Mouse (Mus musculus): ENCODE data around the gene Mnd1.
A peak's percentile ranks its signal among the peaks of the same experiment; 100 is the strongest.

Gene Mnd1

DNA sequence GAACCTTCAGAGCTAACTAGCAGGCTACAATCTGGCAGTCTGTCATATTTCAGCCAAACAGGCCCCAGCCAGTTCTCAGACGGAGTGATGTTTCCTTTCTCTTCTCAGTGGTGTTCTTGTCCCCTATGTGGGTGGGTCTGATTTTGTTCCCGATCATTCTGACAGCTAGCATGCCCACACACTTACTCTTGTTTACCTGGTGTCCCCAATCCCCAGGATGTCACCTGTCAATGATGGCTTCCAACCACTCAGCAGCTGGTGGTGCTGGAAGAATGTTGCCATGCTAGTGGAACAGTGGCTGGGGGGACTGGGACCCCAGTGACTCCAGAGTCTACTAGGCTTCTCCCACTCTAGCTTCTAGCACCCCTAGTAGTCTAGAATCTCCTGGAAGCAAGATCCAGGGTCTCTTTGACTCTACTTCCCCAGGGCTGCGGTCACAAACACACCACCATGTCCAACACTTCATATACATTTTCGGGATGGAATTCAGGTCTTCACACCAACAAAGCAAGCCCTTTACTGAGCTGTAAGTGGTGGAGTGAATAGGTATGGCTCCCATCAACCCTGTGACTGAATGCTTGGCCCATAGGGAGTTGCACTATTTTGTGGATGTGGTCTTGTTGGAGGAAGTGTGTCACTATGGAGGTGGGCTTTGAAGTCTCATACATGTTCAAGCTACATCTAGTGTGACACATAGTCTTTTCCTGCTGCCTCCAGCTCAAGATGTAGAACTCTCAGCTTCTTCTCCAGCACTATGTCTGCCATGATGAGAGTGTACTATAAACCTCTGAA is 2.2 kb upstream of the Mnd1 start:
- DNase-seq (ENCODE audit: low spot score), result no peak

DNA sequence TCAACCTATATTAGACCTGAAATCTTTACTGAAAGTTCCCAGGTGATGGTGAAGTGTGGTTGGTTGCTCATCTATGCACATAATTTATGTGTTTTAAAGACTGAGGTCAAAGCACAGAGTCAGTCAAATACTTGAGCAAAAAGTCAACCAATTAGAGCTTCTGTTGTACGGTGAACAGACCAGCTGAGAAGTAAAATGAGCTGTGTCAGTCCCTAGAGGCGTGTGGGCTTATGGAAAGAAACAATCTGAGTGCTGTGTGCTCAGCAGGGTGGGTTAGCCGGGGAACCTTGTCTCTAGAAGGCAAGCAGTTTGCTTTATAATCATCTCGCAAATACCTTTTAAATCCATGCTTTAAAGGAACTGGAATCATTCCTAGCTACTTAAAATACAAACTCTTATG is 1.4 kb upstream of the Mnd1 start:
- no peak for DNase-seq (ENCODE audit: low spot score)

DNA sequence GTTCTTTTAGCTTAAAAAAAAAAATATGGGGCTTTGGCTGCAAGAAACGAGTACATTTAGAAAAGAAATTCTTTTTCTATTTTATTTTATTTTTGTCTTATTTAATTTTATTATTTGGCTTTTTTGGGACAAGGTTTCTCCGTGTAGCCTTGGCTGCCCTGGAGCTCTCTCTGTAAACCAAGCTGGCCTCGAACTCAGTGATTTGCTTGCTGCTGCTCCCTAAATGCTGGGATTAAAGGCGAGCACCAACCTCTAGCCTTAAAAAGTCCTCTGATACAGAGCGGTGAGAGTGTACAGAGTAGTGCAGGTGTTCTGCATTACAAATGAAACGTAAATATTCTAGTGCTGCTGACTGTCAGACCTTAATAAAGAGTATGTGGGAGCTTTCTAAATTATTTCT is 519 bp upstream of the Mnd1 start:
- no peak for DNase-seq (ENCODE audit: low spot score)

DNA sequence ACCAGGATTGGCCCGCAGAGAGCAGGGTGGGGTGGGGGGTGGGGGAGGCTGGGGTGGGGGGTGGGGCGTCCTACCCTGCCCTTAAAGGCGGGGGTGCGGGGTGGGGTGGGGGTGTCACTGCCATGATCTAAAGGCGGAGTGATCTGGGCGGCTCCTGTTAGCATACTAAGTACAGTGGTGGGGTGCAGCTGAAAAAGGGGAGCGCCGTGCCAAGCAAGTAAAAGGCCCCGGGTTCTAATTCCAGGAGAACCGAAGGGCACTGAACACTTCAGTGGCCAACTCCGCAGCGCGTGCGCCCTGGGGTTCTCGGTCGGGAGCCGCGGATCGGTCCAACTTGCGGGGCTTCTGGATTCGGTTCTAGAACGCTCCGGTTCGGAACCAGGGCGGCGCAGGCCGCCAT is 440 bp downstream of the Mnd1 start:
- DNase-seq (ENCODE audit: low spot score), result no peak

DNA sequence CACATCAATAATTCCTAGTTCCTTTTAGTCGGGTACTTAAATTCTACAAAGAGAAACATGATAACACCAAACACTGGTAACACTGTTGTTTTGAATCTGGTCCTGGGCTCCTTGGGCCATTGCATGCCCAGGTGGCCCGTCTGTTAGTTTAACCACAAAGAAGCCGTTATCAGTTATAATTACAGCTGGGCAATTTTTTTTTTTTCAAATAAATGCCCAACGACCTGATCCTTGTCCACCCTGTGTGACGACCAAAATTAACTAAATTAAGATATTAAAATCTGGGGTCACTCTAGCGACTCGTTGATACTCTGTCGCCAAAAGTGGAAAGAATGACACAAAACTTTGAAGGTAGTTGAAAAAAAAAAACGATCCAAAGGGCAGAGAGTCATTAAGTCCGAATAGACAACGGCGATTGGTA is 855 bp downstream of the Mnd1 start:
- no peak for DNase-seq (ENCODE audit: low spot score)

DNA sequence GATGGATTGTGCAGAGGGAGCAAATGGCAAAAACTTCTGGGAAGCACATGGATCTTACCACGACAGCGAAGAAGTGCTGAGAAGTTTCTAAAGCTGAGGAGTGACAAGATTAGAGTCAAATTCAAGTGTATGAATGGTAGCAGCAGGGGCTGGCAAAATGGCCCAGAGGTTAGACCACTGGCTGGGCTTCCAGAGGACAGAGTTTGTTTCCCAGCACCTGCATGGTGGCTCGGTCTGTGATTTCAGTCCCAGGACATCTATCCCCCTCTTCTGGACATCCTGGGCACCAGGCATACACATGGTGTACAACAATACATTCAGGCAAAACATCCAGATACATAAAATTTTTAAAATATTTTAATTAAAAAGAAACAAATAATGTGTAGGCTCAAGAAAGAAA is 5.8 kb downstream of the Mnd1 start:
- no peak for DNase-seq (ENCODE audit: low spot score)

DNA sequence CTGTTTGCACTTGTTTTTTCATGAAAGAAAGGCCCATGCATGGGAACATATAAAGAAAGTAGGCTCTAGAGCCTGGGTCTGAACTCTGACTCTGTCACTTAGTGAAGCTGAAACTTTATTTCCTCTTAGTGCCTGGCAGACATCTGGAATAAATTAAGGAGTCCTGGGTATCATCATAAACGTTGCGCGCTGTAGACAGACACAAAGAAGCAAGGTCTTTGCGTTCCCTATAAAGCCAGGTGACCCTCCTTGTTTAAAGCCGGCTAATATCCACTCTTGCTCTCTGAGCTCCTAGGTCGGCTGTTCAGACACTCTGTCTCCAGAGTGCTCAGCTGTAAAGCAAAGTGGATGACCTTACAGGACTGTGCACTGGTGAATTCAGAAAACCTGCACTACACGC is 14.6 kb downstream of the Mnd1 start:
- DNase-seq (ENCODE audit: low spot score), result no peak

DNA sequence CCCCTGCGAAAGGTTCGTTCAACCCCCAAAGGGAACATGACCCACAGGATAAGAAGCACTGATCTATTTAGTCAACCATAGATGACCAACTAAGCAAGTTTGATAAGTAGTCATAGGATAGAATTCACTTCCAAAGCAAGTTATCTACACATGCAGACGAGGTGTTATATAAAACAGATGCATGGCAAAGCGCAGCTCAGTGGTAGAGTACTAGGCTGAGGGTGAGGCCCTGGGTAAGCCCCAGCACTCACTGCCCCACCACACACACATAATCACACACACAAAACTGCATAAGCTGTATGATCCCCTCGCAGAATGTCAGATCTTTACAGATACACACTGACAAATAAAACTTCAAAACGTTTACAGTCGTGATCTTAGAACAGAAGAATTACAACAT is 19.1 kb downstream of the Mnd1 start:
- no peak for DNase-seq (ENCODE audit: low spot score)

DNA sequence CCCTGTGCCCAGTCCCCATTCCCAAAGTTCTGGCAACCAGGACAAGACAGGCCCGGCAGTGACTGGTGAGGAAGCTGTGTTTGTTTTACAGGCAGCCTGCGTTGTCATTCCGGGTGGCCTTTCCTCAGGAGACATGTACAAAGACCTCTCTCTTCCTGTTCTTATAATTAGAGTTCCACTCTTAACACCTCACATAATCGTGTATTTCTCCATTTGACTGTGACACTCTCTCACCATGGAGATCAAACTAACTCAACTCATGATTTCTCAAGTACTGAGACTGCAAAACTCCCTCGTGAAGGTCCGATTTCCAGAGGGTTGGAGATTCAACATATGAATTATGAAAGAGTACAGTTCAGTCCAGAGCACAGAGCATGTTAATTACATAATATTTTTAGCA is 19.7 kb downstream of the Mnd1 start:
- no peak for DNase-seq (ENCODE audit: low spot score)

DNA sequence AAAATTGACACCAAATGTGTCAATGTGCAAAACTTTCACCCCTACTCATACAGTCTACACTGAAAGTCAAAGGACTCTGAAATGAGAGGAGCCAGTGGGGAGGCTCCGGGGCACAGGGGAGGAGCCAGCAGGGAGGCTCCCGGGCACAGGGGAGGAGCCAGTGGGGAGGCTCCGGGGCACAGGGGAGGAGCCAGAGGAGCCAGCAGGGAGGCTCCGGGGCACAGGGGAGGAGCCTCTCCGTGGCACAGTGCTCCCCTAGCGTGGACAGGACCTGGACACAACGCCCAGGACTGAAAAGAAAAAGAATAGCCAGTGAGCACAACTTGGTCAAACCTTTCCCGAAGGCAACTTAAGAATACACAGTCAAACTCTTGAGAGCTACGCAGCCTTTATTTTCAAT is 20.2 kb downstream of the Mnd1 start:
- peak; percentile 63 for DNase-seq (ENCODE audit: low spot score)

DNA sequence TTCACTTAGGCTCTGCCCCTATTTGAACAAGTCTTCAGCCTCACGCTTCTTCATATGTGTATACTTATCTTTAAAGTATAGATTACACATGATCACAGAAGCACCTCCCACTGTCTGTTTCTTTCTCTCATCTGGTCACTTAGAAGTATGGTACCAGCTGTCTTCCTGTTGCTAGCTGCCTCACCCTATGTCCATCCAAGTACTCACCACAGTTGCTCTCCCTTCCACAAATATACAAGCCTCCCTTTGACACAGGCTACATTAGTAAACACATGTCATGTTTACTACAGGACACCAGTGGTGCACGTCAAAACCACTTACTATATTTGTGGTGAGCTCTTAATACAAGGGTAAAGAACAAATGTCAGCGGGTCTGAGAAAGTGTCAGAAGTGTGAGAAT is 24.2 kb downstream of the Mnd1 start:
- no peak for DNase-seq (ENCODE audit: low spot score)

DNA sequence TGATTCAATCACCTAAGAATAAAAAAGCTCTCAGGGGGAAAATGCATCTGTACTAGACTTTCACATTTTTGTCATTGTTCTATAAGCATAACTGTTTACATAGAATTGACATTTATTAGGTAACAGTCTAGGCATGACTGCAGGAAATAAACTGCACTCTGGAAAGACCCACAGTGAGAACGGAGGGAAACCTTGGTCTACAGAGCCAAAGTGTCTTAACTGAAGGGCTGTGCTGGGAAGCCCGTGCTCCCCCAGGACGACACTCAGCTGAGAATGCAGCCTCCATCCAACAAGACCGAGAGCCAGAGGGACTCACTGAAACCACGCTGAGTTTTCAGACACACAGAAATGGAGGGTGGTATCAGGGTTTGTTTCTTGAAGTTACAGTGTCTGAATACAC is 24.8 kb downstream of the Mnd1 start:
- no peak for DNase-seq (ENCODE audit: low spot score)

DNA sequence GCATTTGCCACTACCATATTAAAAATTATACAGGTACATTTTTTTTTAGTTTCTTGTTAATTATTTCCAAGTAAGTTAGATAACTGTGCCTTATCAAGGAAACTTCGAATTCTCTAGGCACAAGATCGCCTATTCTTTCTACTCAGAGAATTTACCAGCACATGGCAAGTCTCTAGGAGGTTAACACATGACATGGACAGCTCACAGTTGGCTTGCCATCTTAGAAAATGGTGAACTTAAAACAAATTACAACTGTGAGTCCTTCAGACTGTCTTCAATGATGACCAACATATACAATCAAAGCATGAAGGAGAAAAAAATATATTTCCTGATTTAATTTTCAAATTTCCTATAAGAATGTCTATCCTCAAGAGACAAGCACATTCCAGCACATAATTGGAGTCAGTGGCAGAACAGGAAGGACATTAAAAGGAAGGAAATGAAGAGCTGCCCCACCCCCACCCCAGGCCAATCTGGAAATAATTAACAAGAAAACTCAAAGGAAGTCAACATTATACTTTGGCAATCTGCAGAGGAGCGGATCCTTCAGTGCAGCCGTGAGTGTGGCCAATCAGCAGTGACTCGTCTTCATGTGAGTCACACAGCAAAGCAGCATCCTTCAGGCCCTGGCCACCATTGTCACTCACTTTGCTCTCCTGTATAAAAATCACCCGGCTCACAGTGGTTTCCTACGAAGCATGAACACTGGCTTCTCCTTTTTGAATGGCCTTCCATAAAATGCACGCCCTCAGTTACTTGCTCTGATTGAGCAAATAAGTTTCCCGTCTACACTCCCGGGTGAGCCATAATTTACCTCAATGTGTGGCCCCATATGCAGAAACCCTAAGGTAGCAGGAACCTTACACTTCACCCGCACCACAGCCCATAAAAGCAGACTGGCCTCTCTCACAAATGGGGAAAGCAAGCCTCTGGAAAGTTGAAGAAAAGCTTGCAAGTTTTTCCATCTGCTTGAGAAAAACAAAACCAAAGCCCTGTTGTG is 26.4 kb downstream of the Mnd1 start:
- DNase-seq (ENCODE audit: low spot score), result no peak

DNA sequence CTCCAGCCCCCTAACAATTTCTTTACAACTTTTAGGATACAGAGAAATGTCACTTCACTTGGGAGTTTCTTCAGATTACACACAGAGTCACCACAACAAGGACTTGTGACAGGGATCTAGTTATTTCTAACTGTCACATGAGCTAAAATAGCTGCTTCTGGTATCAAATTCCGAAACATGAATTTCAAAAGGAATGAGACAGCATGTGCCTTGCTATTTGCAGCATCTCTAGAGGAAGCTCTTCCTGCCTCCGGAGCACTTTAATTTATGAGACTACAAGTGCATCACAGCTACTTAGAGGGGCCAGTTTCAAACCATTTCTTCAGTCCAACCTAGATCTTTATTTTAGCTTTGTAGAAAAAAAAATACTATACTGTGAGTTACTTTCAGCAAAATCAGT is 28.2 kb downstream of the Mnd1 start:
- no peak for DNase-seq (ENCODE audit: low spot score)

DNA sequence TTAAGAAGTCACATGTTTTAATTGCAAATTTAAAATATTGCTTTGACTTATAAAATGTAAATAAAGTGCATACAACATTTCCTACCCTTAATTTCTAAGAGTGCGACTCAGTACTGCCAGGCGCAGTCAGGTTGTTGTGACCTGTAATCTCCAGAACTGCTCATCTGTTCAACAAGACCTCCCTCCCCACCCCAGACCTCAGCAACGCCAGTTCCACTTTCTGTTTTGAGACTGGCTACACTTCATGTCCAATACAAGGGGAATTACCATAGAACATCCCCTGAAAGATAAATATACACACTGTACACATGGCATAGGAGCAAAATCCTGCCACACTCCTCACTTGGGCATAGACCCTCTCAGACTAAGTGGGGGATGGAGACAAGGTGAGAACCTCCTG is 28.9 kb downstream of the Mnd1 start:
- no peak for DNase-seq (ENCODE audit: low spot score)

DNA sequence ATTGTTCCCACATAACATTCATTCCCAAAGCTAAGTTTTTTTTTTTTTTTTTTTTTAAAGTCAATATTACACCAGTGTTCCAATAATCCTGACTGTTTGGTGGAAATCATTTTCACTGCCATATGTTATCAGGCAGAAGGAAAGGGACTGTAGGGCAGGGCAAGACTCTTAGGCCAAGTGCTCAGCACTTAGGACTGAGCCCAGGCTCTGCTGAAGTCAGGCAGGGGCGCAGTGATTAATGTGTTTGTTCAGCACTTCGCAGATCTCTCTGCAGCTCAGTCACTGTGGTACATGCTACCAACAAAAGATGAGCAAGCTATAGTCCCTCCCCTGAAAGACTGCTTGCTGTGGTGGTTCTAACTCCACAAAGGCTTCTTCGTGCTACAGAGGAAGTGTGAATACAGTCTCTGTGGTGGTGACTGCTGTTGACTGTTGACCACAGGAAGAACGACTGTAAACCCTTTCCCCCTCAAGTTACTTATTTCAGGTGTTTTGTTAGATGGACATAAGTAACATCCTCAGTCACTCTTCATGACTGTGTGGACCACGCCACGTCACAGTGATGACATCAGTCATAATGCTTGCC is 29.8 kb downstream of the Mnd1 start:
- no peak for DNase-seq (ENCODE audit: low spot score)

DNA sequence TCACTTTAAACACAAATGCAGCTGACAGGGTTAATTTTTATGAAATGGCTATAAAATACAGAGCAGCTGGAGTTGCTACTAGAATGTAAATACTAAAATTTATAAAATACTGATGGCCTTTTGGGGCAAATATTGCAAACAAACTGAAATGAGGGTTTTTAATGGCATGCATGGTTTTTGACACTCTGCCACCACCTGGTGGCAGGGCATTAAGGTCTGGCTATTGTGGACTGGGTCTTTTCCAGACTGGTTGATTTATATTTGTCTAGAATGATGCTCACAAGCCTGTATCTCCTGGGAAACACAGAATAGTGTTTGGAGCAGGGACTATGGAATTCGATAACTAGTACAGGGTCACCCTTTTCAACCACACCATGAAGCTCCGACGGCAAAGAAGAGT is 32.1 kb downstream of the Mnd1 start:
- DNase-seq (ENCODE audit: low spot score), result peak; percentile 31

DNA sequence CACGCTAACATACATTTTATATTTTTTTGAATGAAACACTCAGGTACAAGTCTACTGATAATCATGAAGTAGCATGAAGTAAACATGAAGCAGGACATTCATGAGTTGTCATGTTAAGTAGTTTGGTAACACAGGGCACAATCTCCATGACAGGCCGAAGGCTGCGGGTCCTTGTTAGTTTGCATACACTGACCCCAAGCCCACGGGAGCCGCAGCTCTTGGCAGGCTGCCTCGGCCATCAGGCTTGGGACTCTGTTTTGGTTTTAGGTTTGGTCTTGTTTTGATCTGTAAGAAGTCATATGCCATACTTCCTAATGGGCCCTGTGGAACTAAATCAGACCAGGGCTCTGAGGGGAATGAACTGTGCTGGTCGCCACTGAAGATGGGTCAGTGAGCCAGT is 36.9 kb downstream of the Mnd1 start:
- DNase-seq (ENCODE audit: low spot score), result no peak

DNA sequence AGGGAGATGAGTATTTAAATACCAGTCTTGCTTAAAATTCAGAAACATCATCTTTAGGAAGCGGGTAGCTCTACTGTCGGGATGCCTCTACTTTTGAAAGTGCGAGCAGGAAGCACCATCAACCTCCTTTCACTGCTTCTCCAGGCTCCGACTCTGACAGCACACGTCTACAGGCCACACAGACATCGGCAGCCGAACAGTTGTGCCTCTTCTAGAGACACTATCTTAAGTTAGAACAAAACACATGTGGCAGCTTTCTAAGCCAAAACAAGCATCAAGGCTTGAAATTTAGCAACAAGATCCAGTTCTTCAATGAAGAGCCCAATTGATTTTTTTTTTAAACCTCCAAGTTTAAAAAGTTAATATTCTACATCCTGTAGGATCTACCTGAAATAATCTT is 37.4 kb downstream of the Mnd1 start:
- no peak for DNase-seq (ENCODE audit: low spot score)

DNA sequence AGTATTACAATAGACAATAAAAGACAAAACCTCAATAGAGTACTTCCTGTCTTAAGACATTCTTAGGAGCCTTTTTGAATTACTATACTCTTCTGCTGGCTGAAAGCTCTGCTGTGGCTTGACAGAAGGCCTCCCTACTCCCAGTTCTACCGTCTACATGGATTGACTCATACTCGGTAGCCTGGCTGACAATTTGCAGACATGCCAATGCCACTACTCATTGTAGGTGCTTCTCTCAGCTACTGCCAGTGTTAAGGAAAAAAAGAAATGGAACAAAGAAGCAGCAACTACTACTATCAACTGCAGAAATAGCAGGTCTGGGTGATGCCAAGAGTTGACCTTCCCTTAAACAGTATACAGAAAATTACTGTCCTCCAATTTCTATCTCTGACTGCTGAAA is 47.0 kb downstream of the Mnd1 start:
- no peak for DNase-seq (ENCODE audit: low spot score)

DNA sequence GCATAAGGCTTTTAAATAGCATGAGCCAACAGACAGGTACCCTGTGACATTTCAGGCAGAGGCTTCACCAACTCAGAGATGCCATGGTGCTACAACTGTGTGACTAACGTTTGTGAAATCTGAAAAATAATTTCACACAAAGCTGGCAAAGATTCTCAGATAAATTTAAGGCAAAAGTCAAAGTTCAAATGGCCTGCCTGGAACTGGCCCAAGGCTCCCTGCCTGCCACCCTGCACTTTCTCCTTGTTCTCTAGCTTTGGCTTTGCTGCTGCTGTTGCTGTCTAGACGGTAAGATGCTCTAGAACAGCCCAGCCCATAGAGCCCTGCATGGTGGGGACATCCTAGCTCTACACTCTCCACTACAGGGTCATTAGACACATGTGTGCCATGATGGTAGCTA is 49.5 kb downstream of the Mnd1 start:
- no peak for DNase-seq (ENCODE audit: low spot score)

DNA sequence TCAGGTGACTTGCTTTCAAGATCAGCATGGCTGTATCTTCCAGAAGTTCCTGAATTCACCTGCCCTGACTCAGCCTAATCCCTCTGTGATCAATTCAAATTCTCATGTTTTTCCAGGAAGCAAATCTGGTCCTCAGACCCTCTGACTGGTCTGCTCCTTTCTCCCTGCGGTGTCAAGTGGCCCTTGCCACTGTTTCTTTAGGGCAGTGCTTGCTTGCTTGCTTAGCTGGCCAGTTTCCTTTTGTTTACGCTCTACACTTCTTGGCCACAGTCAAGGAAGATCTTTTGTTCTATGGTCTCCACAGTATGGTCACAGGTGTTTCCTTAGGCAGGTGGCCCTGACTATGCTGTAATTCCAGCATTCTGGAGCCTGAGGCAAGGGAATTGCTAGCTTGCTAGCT is 52.0 kb downstream of the Mnd1 start:
- no peak for DNase-seq (ENCODE audit: low spot score)

DNA sequence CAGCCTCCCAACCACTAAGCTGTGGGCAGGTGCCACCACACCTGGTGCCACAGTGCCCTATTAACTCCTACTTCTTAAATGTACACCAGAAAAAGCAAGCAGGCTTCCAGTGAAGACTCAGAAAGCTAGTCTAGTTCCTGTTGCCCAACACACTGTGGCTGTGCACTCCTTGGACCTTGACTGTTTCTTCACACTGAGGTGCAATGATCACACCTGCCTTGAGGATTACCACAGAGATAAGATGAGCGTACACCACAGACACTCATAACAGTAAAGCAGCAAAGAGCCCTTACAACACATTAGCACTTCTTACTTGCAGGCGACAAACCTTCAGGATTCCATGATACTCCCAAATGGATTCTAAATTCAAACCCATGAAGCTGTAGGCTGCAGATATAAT is 62.7 kb downstream of the Mnd1 start:
- no peak for DNase-seq (ENCODE audit: low spot score)

All from spleen, adult 12 weeks (tissue).